Mouse (Mus musculus) heart, embryonic 15.5 days (tissue): Measurements from ENCODE around the gene Cdkal1. TPM values are rescaled to one million over a fixed set of nuclear protein-coding genes. Genes with fewer than 3 reads are reported as not detected.

Experiments used
- ATAC-seq: fragments of 200-750 bp; cut with Nextera tagmentation; replicated peaks from 2 replicates; pipeline ENCODE4 v1.8.0; 2017; ENCODE audit warnings: low read depth, moderate TSS enrichment; ENCODE audit not compliant: insufficient number of reproducible peaks, insufficient read depth, low FRiP score
- H3K27ac ChIP-seq: fragments of 300-500 bp; sonication (generic); 2 replicates; pipeline ENCODE4 v1.5.1; 2015; ENCODE audit warnings: mild to moderate bottlenecking, inconsistent platforms
- H3K27me3 ChIP-seq: fragments of 300-500 bp; sonication (generic); 2 replicates; pipeline ENCODE4 v1.6.1; 2015; ENCODE audit warnings: inconsistent platforms
- H3K36me3 ChIP-seq: fragments of 300-500 bp; sonication (generic); 2 replicates; pipeline ENCODE4 v1.6.1; 2015; ENCODE audit warnings: mild to moderate bottlenecking, inconsistent platforms
- H3K4me1 ChIP-seq: fragments of 300-500 bp; sonication (generic); replicated peaks from 2 replicates; pipeline ENCODE4 v1.6.1; 2015; ENCODE audit warnings: inconsistent platforms
- H3K4me2 ChIP-seq: fragments of 300-500 bp; sonication (generic); 2 replicates; pipeline ENCODE4 v1.6.1; 2015; ENCODE audit warnings: inconsistent platforms, mild to moderate bottlenecking, moderate library complexity
- H3K4me3 ChIP-seq: fragments of 300-500 bp; sonication (generic); 2 replicates; pipeline ENCODE4 v1.5.1; 2015; ENCODE audit warnings: mild to moderate bottlenecking, inconsistent platforms
- H3K9ac ChIP-seq: fragments of 300-500 bp; sonication (generic); 2 replicates; pipeline ENCODE4 v1.6.1; 2015; ENCODE audit warnings: mild to moderate bottlenecking, inconsistent platforms
- H3K9me3 ChIP-seq: fragments of 300-500 bp; sonication (generic); replicated peaks from 2 replicates; pipeline ENCODE4 v1.6.1; 2016; ENCODE audit warnings: inconsistent platforms
- WGBS: fragments of 180-500 bp; shearing (Covaris S2); methylation state at CpG from one replicate; pipeline ENCODE4 v1.1.7; 2015; ENCODE audit warnings: mixed read lengths; 5-methylcytosine and 5-hydroxymethylcytosine counted together
- polyA plus RNA-seq: library from polyadenylated mRNA; unstranded; fragments of >200 nt; fragmentation: Nextera tagmentation; extraction: Ambion mirVana; gene quantifications from 2 replicates; pipeline ENCODE4 v1.2.1, GENCODE M21; 2015

Cdkal1 gene
- polyA plus RNA-seq, 1 experiment from 2014 or later: 24.4 TPM

- Histone ChIP-seq H3K36me3 (no peaks in the 10 kb centered on the region), H3K4me3 (no peak overlapping the region), H3K27ac (no peak overlapping the region), H3K4me1 (peaks cover 4% of the 10 kb centered on the region; the same call in 1 of the 2 replicates), H3K27me3 (no peaks in the 10 kb centered on the region), H3K9me3 (no peaks in the 10 kb centered on the region), H3K9ac (no peak overlapping the region), H3K4me2 (no peak overlapping the region)
- ATAC-seq: no peak
- WGBS: 33% methylated on average over 5 of the region's 5 CpGs
These were observed 321.9 kb downstream of the Cdkal1 start for GRCm38 (mm10) chr13:29533586-29533985.

- H3K27me3 ChIP-seq: no peaks in the 10 kb centered on the region
- H3K27ac ChIP-seq: no peak overlapping the region
- no peak overlapping the region for H3K9ac ChIP-seq
- no peak overlapping the region for H3K4me3 ChIP-seq
- no peak for ATAC-seq
- no peaks in the 10 kb centered on the region for H3K4me1 ChIP-seq
- WGBS: 84% methylated on average over 5 of the region's 5 CpGs
- no peaks in the 10 kb centered on the region for H3K36me3 ChIP-seq
- H3K9me3 ChIP-seq: no peaks in the 10 kb centered on the region
- H3K4me2 ChIP-seq: no peak overlapping the region
These were observed 327.1 kb downstream of the Cdkal1 start for GRCm38 (mm10) chr13:29528344-29528743.

- H3K36me3 ChIP-seq: no peaks in the 10 kb centered on the region
- H3K4me1 ChIP-seq: 0 out of 2 replicates have a peak, but pooled peaks cover 2% of the 10 kb centered on the region
- no peak overlapping the region for H3K4me3 ChIP-seq
- no peaks in the 10 kb centered on the region for H3K27me3 ChIP-seq
- no peak overlapping the region for H3K4me2 ChIP-seq
- H3K27ac ChIP-seq: no peak overlapping the region
- no peak overlapping the region for H3K9ac ChIP-seq
- H3K9me3 ChIP-seq: no peaks in the 10 kb centered on the region
- no peak for ATAC-seq
- WGBS: 85% methylated on average over 4 of the region's 4 CpGs
These were observed 334.2 kb downstream of the Cdkal1 start for GRCm38 (mm10) chr13:29521321-29521720.

GRCm38 (mm10) chr13:29514071-29514470 is 341.4 kb downstream of the Cdkal1 start:
- H3K9ac ChIP-seq: no peak overlapping the region
- H3K9me3 ChIP-seq: no peaks in the 10 kb centered on the region
- WGBS: 86% methylated on average over 1 of the region's 1 CpGs
- H3K4me1 ChIP-seq: no peaks in the 10 kb centered on the region
- no peak for ATAC-seq
- H3K36me3 ChIP-seq: no peaks in the 10 kb centered on the region
- no peak overlapping the region for H3K4me3 ChIP-seq
- no peak overlapping the region for H3K27ac ChIP-seq
- no peak overlapping the region for H3K4me2 ChIP-seq
- H3K27me3 ChIP-seq: no peaks in the 10 kb centered on the region

GRCm38 (mm10) chr13:29504861-29505568 is 350.5 kb downstream of the Cdkal1 start:
- Histone ChIP-seq H3K9me3 (no peaks in the 10 kb centered on the region), H3K27ac (no peak overlapping the region), H3K4me3 (no peak overlapping the region), H3K27me3 (no peaks in the 10 kb centered on the region), H3K9ac (no peak overlapping the region), H3K4me2 (no peak overlapping the region), H3K36me3 (no peaks in the 10 kb centered on the region), H3K4me1 (peaks cover 19% of the 10 kb centered on the region)
- no peak for ATAC-seq
- WGBS: 57% methylated on average over 4 of the region's 4 CpGs

- Histone ChIP-seq H3K4me3 (no peak overlapping the region), H3K4me2 (no peak overlapping the region), H3K9ac (no peak overlapping the region), H3K27me3 (no peaks in the 10 kb centered on the region), H3K27ac (no peak overlapping the region), H3K4me1 (peaks cover 22% of the 10 kb centered on the region), H3K36me3 (no peaks in the 10 kb centered on the region), H3K9me3 (no peaks in the 10 kb centered on the region)
- WGBS: 57% methylated on average over 6 of the region's 6 CpGs
- no peak for ATAC-seq
These were observed 352.1 kb downstream of the Cdkal1 start for GRCm38 (mm10) chr13:29503147-29504044.

GRCm38 (mm10) chr13:29502481-29503146 is 352.9 kb downstream of the Cdkal1 start:
- Histone ChIP-seq H3K27ac (no peak overlapping the region), H3K4me1 (peaks cover 22% of the 10 kb centered on the region), H3K36me3 (no peaks in the 10 kb centered on the region), H3K9ac (no peak overlapping the region), H3K9me3 (no peaks in the 10 kb centered on the region), H3K27me3 (no peaks in the 10 kb centered on the region), H3K4me2 (no peak overlapping the region), H3K4me3 (no peak overlapping the region)
- no peak for ATAC-seq
- WGBS: 62% methylated on average over 5 of the region's 5 CpGs

GRCm38 (mm10) chr13:29501173-29501572 is 354.3 kb downstream of the Cdkal1 start:
- WGBS: 78% methylated on average over 2 of the region's 2 CpGs
- Histone ChIP-seq H3K4me3 (no peak overlapping the region), H3K9me3 (no peaks in the 10 kb centered on the region), H3K4me1 (peaks cover 22% of the 10 kb centered on the region), H3K9ac (no peak overlapping the region), H3K27ac (no peak overlapping the region), H3K27me3 (no peaks in the 10 kb centered on the region), H3K36me3 (no peaks in the 10 kb centered on the region), H3K4me2 (no peak overlapping the region)
- ATAC-seq: no peak

- H3K27ac ChIP-seq: no peak overlapping the region
- H3K4me3 ChIP-seq: no peak overlapping the region
- H3K9ac ChIP-seq: no peak overlapping the region
- H3K36me3 ChIP-seq: no peaks in the 10 kb centered on the region
- ATAC-seq: no peak
- no peak overlapping the region for H3K4me2 ChIP-seq
- H3K4me1 ChIP-seq: peaks cover 17% of the 10 kb centered on the region
- H3K27me3 ChIP-seq: no peaks in the 10 kb centered on the region
- WGBS: 72% methylated on average over 2 of the region's 2 CpGs
- H3K9me3 ChIP-seq: no peaks in the 10 kb centered on the region
These were observed 355.7 kb downstream of the Cdkal1 start for GRCm38 (mm10) chr13:29499750-29500149.

- no peak overlapping the region for H3K4me2 ChIP-seq
These were observed 358.2 kb downstream of the Cdkal1 start for GRCm38 (mm10) chr13:29497286-29497685.

GRCm38 (mm10) chr13:29490341-29490740 is 365.1 kb downstream of the Cdkal1 start:
- Histone ChIP-seq H3K9me3 (no peaks in the 10 kb centered on the region), H3K4me3 (no peak overlapping the region), H3K36me3 (no peaks in the 10 kb centered on the region), H3K27me3 (no peaks in the 10 kb centered on the region), H3K9ac (no peak overlapping the region), H3K4me1 (no peaks in the 10 kb centered on the region), H3K27ac (no peak overlapping the region), H3K4me2 (no peak overlapping the region)
- no peak for ATAC-seq
- 80% methylated on average over 8 of the region's 8 CpGs for WGBS

More at GRCm38 (mm10) chr13:29497286-29497685, 358.2 kb downstream of the Cdkal1 start:
- no peak overlapping the region for H3K9ac ChIP-seq
- ATAC-seq: no peak
- H3K4me1 ChIP-seq: peaks cover 4% of the 10 kb centered on the region; the same call in 1 of the 2 replicates
- 71% methylated on average over 7 of the region's 7 CpGs for WGBS
- H3K27me3 ChIP-seq: no peaks in the 10 kb centered on the region
- no peak overlapping the region for H3K27ac ChIP-seq
- H3K36me3 ChIP-seq: no peaks in the 10 kb centered on the region
- no peaks in the 10 kb centered on the region for H3K9me3 ChIP-seq
- no peak overlapping the region for H3K4me3 ChIP-seq
